Mouse (Mus musculus) limb, embryonic 13.5 days (tissue): ENCODE data around the gene Trap1a. TPM values are rescaled to one million over a fixed set of nuclear protein-coding genes. Genes with fewer than 3 reads are reported as not detected.
"Not testable (repeated sequence)": the region's sequence is repeated elsewhere in the genome, so short reads cannot be mapped to it uniquely, and the experiment has no call there.

ENCODE experiments used
- ATAC-seq: fragments of 200-750 bp; cut with Nextera tagmentation; 2 replicates; pipeline ENCODE4 v1.8.0; 2017; ENCODE audit warnings: low read depth, moderate number of reproducible peaks, moderate TSS enrichment; ENCODE audit not compliant: low FRiP score
- H3K27ac ChIP-seq: fragments of 300-500 bp; sonication (generic); 2 replicates; pipeline ENCODE4 v1.5.1; 2015; ENCODE audit warnings: inconsistent platforms, mild to moderate bottlenecking, moderate library complexity
- H3K27me3 ChIP-seq: fragments of 300-500 bp; sonication (generic); 2 replicates; pipeline ENCODE4 v1.6.1; 2015; ENCODE audit warnings: mild to moderate bottlenecking, inconsistent platforms
- H3K36me3 ChIP-seq: fragments of 300-500 bp; sonication (generic); 2 replicates; pipeline ENCODE4 v1.6.1; 2015; ENCODE audit warnings: inconsistent platforms, mild to moderate bottlenecking, moderate library complexity
- H3K4me1 ChIP-seq: fragments of 300-500 bp; sonication (generic); 2 replicates; pipeline ENCODE4 v1.6.1; 2015; ENCODE audit warnings: inconsistent platforms
- H3K4me2 ChIP-seq: fragments of 300-500 bp; sonication (generic); replicated peaks from 2 replicates; pipeline ENCODE4 v1.6.1; 2015; ENCODE audit warnings: inconsistent platforms, mild to moderate bottlenecking, moderate library complexity
- H3K4me3 ChIP-seq: fragments of 300-500 bp; sonication (generic); 2 replicates; pipeline ENCODE4 v1.5.1; 2015; ENCODE audit warnings: moderate library complexity, mild to moderate bottlenecking, inconsistent platforms
- H3K9ac ChIP-seq: fragments of 300-500 bp; sonication (generic); 2 replicates; pipeline ENCODE4 v1.6.1; 2015; ENCODE audit warnings: mild to moderate bottlenecking, inconsistent platforms
- H3K9me3 ChIP-seq: fragments of 300-500 bp; sonication (generic); 2 replicates; pipeline ENCODE4 v1.6.1; 2016; ENCODE audit warnings: inconsistent platforms
- WGBS: fragments of 180-500 bp; shearing (Covaris S2); methylation state at CpG from one replicate; pipeline ENCODE4 v1.1.7; 2015; 5-methylcytosine and 5-hydroxymethylcytosine counted together
- polyA plus RNA-seq: library from polyadenylated mRNA; unstranded; fragments of >200 nt; fragmentation: Nextera tagmentation; extraction: Ambion mirVana; gene quantifications from 2 replicates; pipeline ENCODE4 v1.2.1, GENCODE M21; 2015

Gene Trap1a
- not detected in 2 replicates for polyA plus RNA-seq

- H3K4me3 ChIP-seq = no peak within 1 kb of the TSS
- H3K27me3 ChIP-seq = 0 out of 2 replicates have a peak, but pooled peaks cover 3% of the 10 kb centered on the region
- no peak for ATAC-seq
- H3K4me2 ChIP-seq = no peak within 1 kb of the TSS
- no peaks in the 10 kb centered on the region for H3K4me1 ChIP-seq
- H3K27ac ChIP-seq = no peak within 1 kb of the TSS
- no peak within 1 kb of the TSS for H3K9ac ChIP-seq
- H3K9me3 ChIP-seq = no peaks in the 10 kb centered on the region
- 89% methylated on average over 24 of the region's 24 CpGs for WGBS
- H3K36me3 ChIP-seq = no peaks in the 10 kb centered on the region
Observed at GRCm38 (mm10) chrX:139333263-139333994, at the start of gene Trap1a. Gene Trap1a, plus strand, starts transcription at chrX:139333683.

GRCm38 (mm10) chrX:139293114-139293513 lies 40.4 kb upstream of the Trap1a start:
- ATAC-seq = no peak
- no peaks in the 10 kb centered on the region for H3K9me3 ChIP-seq
- 84% methylated on average over 2 of the region's 2 CpGs for WGBS
- no peaks in the 10 kb centered on the region for H3K4me1 ChIP-seq
- no peak overlapping the region for H3K9ac ChIP-seq
- H3K4me2 ChIP-seq = no peak overlapping the region
- no peak overlapping the region for H3K4me3 ChIP-seq
- H3K27me3 ChIP-seq = peaks cover 3% of the 10 kb centered on the region; the same call in 1 of the 2 replicates
- H3K27ac ChIP-seq = no peak overlapping the region
- H3K36me3 ChIP-seq = no peaks in the 10 kb centered on the region

- H3K27me3 ChIP-seq = peaks cover 3% of the 10 kb centered on the region; the same call in 1 of the 2 replicates
- whole genome bisulfite sequencing = 80% methylated on average over 1 of the region's 1 CpGs
Observed at GRCm38 (mm10) chrX:139295325-139295724, 38.2 kb upstream of the Trap1a start.

GRCm38 (mm10) chrX:139317356-139317755 lies 16.1 kb upstream of the Trap1a start:
- ATAC-seq, H3K9ac ChIP-seq, H3K27ac ChIP-seq, H3K4me1 ChIP-seq, H3K4me3 ChIP-seq, H3K36me3 ChIP-seq, H3K9me3 ChIP-seq, H3K4me2 ChIP-seq, H3K27me3 ChIP-seq: not testable (repeated sequence)
- 58% methylated on average over 5 of the region's 5 CpGs for WGBS

More at GRCm38 (mm10) chrX:139295325-139295724, 38.2 kb upstream of the Trap1a start:
- ATAC-seq = no peak
- no peak overlapping the region for H3K9ac ChIP-seq
- H3K4me1 ChIP-seq = no peaks in the 10 kb centered on the region
- no peaks in the 10 kb centered on the region for H3K36me3 ChIP-seq
- no peaks in the 10 kb centered on the region for H3K9me3 ChIP-seq
- H3K4me2 ChIP-seq = no peak overlapping the region
- H3K4me3 ChIP-seq = no peak overlapping the region
- no peak overlapping the region for H3K27ac ChIP-seq

- Histone ChIP-seq H3K4me2 (no peak overlapping the region), H3K9ac (no peak overlapping the region), H3K27me3 (no peaks in the 10 kb centered on the region), H3K4me1 (no peaks in the 10 kb centered on the region), H3K4me3 (no peak overlapping the region), H3K27ac (no peak overlapping the region), H3K9me3 (no peaks in the 10 kb centered on the region), H3K36me3 (no peaks in the 10 kb centered on the region)
- WGBS = 88% methylated on average over 9 of the region's 9 CpGs
- no peak for ATAC-seq
Observed at GRCm38 (mm10) chrX:139332583-139332982, 900 bp upstream of the Trap1a start.

GRCm38 (mm10) chrX:139334504-139335418 lies 1.3 kb downstream of the Trap1a start:
- no peak for ATAC-seq
- no peak overlapping the region for H3K4me2 ChIP-seq
- no peaks in the 10 kb centered on the region for H3K36me3 ChIP-seq
- no peak overlapping the region for H3K27ac ChIP-seq
- H3K4me3 ChIP-seq = no peak overlapping the region
- H3K9ac ChIP-seq = no peak overlapping the region
- H3K9me3 ChIP-seq = no peaks in the 10 kb centered on the region
- 88% methylated on average over 12 of the region's 14 CpGs for WGBS
- H3K4me1 ChIP-seq = no peaks in the 10 kb centered on the region
- H3K27me3 ChIP-seq = 0 out of 2 replicates have a peak, but pooled peaks cover 4% of the 10 kb centered on the region

- Histone ChIP-seq H3K9ac (no peak overlapping the region), H3K36me3 (no peaks in the 10 kb centered on the region), H3K27me3 (0 out of 2 replicates have a peak, but pooled peaks cover 4% of the 10 kb centered on the region), H3K4me2 (no peak overlapping the region), H3K4me3 (no peak overlapping the region), H3K27ac (no peak overlapping the region), H3K4me1 (no peaks in the 10 kb centered on the region), H3K9me3 (no peaks in the 10 kb centered on the region)
- ATAC-seq = no peak
- WGBS = 64% methylated on average over 3 of the region's 3 CpGs
Observed at GRCm38 (mm10) chrX:139335419-139336074, 2.1 kb downstream of the Trap1a start.

GRCm38 (mm10) chrX:139339553-139339952 lies 6.1 kb downstream of the Trap1a start:
- ATAC-seq = no peak
- peaks cover 9% of the 10 kb centered on the region; the same call in 1 of the 2 replicates for H3K27me3 ChIP-seq
- H3K9me3 ChIP-seq = no peaks in the 10 kb centered on the region
- no peaks in the 10 kb centered on the region for H3K4me1 ChIP-seq
- H3K4me2 ChIP-seq = no peak overlapping the region
- no peaks in the 10 kb centered on the region for H3K36me3 ChIP-seq
- H3K27ac ChIP-seq = no peak overlapping the region
- WGBS = 89% methylated on average over 4 of the region's 4 CpGs
- H3K9ac ChIP-seq = no peak overlapping the region
- H3K4me3 ChIP-seq = no peak overlapping the region

GRCm38 (mm10) chrX:139341185-139341584 lies 7.7 kb downstream of the Trap1a start:
- ATAC-seq = no peak
- no peaks in the 10 kb centered on the region for H3K9me3 ChIP-seq
- no peaks in the 10 kb centered on the region for H3K4me1 ChIP-seq
- H3K27ac ChIP-seq = no peak overlapping the region
- H3K9ac ChIP-seq = no peak overlapping the region
- H3K4me3 ChIP-seq = no peak overlapping the region
- WGBS = 82% methylated on average over 2 of the region's 2 CpGs
- no peak overlapping the region for H3K4me2 ChIP-seq
- peaks cover 9% of the 10 kb centered on the region; the same call in 1 of the 2 replicates for H3K27me3 ChIP-seq
- H3K36me3 ChIP-seq = no peaks in the 10 kb centered on the region

GRCm38 (mm10) chrX:139352192-139352772 lies 18.8 kb downstream of the Trap1a start:
- H3K4me1 ChIP-seq = no peaks in the 10 kb centered on the region
- no peak for ATAC-seq

GRCm38 (mm10) chrX:139357639-139358260 lies 24.3 kb downstream of the Trap1a start:
- Histone ChIP-seq H3K4me2 (no peak overlapping the region), H3K27ac (no peak overlapping the region), H3K36me3 (no peaks in the 10 kb centered on the region), H3K4me3 (no peak overlapping the region), H3K27me3 (peaks cover 36% of the 10 kb centered on the region; the same call in 1 of the 2 replicates), H3K4me1 (no peaks in the 10 kb centered on the region), H3K9me3 (no peaks in the 10 kb centered on the region), H3K9ac (no peak overlapping the region)
- 58% methylated on average over 7 of the region's 7 CpGs for WGBS
- ATAC-seq = no peak

More at GRCm38 (mm10) chrX:139352192-139352772, 18.8 kb downstream of the Trap1a start:
- Histone ChIP-seq H3K4me2 (no peak overlapping the region), H3K27me3 (peaks cover 37% of the 10 kb centered on the region; the same call in 1 of the 2 replicates), H3K36me3 (no peaks in the 10 kb centered on the region), H3K4me3 (no peak overlapping the region), H3K27ac (no peak overlapping the region), H3K9me3 (no peaks in the 10 kb centered on the region), H3K9ac (no peak overlapping the region)
- 85% methylated on average over 5 of the region's 5 CpGs for WGBS
